Mouse (Mus musculus) embryonic facial prominence, embryonic 15.5 days (tissue): ENCODE measurements around the gene Maco1. TPM values are rescaled to one million over a fixed set of nuclear protein-coding genes. Genes with fewer than 3 reads are reported as not detected.
A peak's percentile ranks its signal among the peaks of the same experiment; 100 is the strongest.

Experiments
- ATAC-seq: fragments of 200-750 bp; cut with Nextera tagmentation; 2 replicates; pipeline ENCODE4 v1.8.0; 2017; ENCODE audit warnings: low read depth, moderate TSS enrichment; ENCODE audit not compliant: insufficient number of reproducible peaks, low FRiP score, low TSS enrichment
- H3K27ac ChIP-seq: fragments of 300-500 bp; sonication (generic); replicated peaks from 2 replicates; pipeline ENCODE4 v1.5.1; 2015; ENCODE audit warnings: mild to moderate bottlenecking, inconsistent platforms
- H3K27me3 ChIP-seq: fragments of 300-500 bp; sonication (generic); 2 replicates; pipeline ENCODE4 v1.6.1; 2015; ENCODE audit warnings: inconsistent platforms
- H3K36me3 ChIP-seq: fragments of 300-500 bp; sonication (generic); 2 replicates; pipeline ENCODE4 v1.6.1; 2015; ENCODE audit warnings: mild to moderate bottlenecking, inconsistent platforms
- H3K4me1 ChIP-seq: fragments of 300-500 bp; sonication (generic); 2 replicates; pipeline ENCODE4 v1.6.1; 2015; ENCODE audit warnings: inconsistent platforms
- H3K4me2 ChIP-seq: fragments of 300-500 bp; sonication (generic); replicated peaks from 2 replicates; pipeline ENCODE4 v1.6.1; 2015; ENCODE audit warnings: mild to moderate bottlenecking, inconsistent platforms
- H3K4me3 ChIP-seq: fragments of 300-500 bp; sonication (generic); replicated peaks from 2 replicates; pipeline ENCODE4 v1.5.1; 2015; ENCODE audit warnings: mild to moderate bottlenecking, inconsistent platforms
- H3K9ac ChIP-seq: fragments of 300-500 bp; sonication (generic); 2 replicates; pipeline ENCODE4 v1.6.1; 2015; ENCODE audit warnings: inconsistent platforms
- H3K9me3 ChIP-seq: fragments of 300-500 bp; sonication (generic); replicated peaks from 2 replicates; pipeline ENCODE4 v1.6.1; 2016; ENCODE audit warnings: inconsistent platforms
- WGBS: fragments of 180-500 bp; shearing (Covaris S2); methylation state at CpG from one replicate; pipeline ENCODE4 v1.1.7; 2015; 5-methylcytosine and 5-hydroxymethylcytosine counted together
- polyA plus RNA-seq: library from polyadenylated mRNA; unstranded; fragments of >200 nt; fragmentation: Nextera tagmentation; extraction: Ambion mirVana; gene quantifications from 2 replicates; pipeline ENCODE4 v1.2.1, GENCODE M21; 2015

The Maco1 gene
- polyA plus RNA-seq, 1 experiment from 2014 or later: 45.3 TPM

- Histone ChIP-seq H3K4me3 (no peak overlapping the region), H3K36me3 (no peaks in the 10 kb centered on the region), H3K27ac (no peak overlapping the region), H3K27me3 (peaks cover 17% of the 10 kb centered on the region), H3K4me1 (peaks cover 15% of the 10 kb centered on the region), H3K4me2 (0 out of 2 replicates have a peak overlapping the region, but pooled peaks have one; percentile 2), H3K9ac (no peak overlapping the region), H3K9me3 (no peaks in the 10 kb centered on the region)
- no peak for ATAC-seq
- WGBS: 35% methylated on average over 7 of the region's 7 CpGs
Measured at GRCm38 (mm10) chr4:134869815-134870375, 16.8 kb upstream of the Maco1 start.

DNA sequence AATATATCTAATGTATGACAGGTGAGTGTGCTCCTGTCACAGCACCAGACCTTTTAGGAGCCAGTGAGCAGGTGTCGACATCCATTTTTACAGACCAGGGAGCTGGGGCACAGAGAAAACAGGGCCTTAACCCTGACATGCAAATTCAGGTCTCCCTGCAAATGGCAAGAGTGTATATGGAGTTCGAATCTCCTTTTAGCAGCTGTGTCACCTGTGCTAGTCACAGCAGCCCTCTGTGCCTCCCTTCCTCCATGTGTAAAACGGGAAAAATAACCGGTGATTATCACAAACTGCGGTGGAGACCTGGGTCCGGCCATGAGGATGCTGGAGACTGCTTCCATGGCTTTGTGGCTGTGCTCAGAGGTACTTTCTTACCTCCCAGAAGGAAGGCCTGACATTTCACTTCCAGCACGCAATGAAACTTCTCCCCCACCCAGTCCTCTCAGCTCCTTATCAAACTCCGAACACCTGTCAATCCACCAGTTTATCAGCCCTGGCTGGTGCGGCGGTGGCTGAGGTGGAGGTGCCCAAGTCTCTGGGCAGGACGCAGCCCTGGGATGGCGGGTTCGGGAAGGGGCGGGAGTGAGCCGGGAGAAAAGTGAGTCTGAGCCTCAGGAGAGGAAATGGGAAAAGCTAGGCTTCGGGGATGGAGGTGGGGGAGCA, 16.1 kb upstream of the Maco1 start:
- Histone ChIP-seq H3K9ac (no peak overlapping the region), H3K27ac (no peak overlapping the region), H3K4me2 (0 out of 2 replicates have a peak overlapping the region, but pooled peaks have one; percentile 2), H3K4me3 (no peak overlapping the region), H3K9me3 (no peaks in the 10 kb centered on the region), H3K27me3 (peaks cover 17% of the 10 kb centered on the region), H3K4me1 (peaks cover 15% of the 10 kb centered on the region), H3K36me3 (no peaks in the 10 kb centered on the region)
- WGBS: 12% methylated on average over 16 of the region's 16 CpGs
- ATAC-seq: no peak

GRCm38 (mm10) chr4:134868490-134868889, 15.3 kb upstream of the Maco1 start:
- no peak overlapping the region for H3K4me2 ChIP-seq
- no peak overlapping the region for H3K4me3 ChIP-seq
- H3K27ac ChIP-seq: no peak overlapping the region
- H3K27me3 ChIP-seq: peaks cover 17% of the 10 kb centered on the region
- WGBS: 11% methylated on average over 9 of the region's 9 CpGs
- ATAC-seq: peak; percentile 71
- H3K4me1 ChIP-seq: peaks cover 15% of the 10 kb centered on the region
- H3K36me3 ChIP-seq: no peaks in the 10 kb centered on the region
- H3K9me3 ChIP-seq: no peaks in the 10 kb centered on the region
- H3K9ac ChIP-seq: no peak overlapping the region

DNA sequence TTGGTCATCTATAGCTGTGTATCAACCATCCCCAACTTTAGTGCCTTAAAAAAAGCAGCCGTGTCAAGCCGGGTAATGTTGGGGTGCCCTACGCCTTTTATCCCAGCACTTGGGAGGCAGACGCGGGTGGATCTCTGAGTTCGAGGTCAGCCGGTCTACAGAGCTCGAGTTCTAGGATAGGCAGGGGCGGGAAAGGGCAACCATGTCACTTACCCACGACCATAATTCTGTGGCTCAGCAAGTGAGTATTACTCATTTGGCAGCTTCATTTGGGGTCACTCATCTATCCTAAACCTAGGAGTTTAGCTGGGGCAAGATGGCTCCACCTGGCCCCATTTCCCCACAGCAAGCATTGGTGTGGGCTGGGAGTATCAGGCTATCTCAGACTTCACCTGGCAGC, 14.9 kb upstream of the Maco1 start:
- Histone ChIP-seq H3K9me3 (no peaks in the 10 kb centered on the region), H3K27me3 (peaks cover 17% of the 10 kb centered on the region), H3K4me3 (no peak overlapping the region), H3K36me3 (no peaks in the 10 kb centered on the region), H3K4me1 (peaks cover 15% of the 10 kb centered on the region), H3K9ac (no peak overlapping the region), H3K27ac (no peak overlapping the region), H3K4me2 (no peak overlapping the region)
- 86% methylated on average over 10 of the region's 10 CpGs for WGBS
- no peak for ATAC-seq

DNA sequence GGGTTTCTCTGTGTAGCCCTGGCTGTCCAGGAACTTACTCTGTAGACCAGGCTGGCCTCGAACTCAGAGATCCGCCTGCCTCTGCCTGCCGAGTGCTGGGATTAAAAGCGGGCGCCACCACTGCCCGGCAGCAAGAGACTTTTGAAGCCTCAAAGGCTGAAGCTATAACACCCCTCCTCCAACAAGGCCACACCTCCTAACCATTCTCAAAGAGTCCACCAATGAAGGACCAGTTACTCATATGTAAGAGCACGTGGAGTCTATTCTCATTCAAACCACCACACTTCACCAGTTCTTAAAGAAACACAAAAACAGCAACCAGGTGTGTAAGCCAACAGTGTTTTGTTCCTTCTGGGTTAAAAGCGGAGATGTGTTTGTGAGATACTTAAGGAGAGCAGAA, 14.5 kb upstream of the Maco1 start:
- H3K27ac ChIP-seq: no peak overlapping the region
- H3K9me3 ChIP-seq: no peaks in the 10 kb centered on the region
- no peak for ATAC-seq
- peaks cover 17% of the 10 kb centered on the region for H3K27me3 ChIP-seq
- no peaks in the 10 kb centered on the region for H3K36me3 ChIP-seq
- no peak overlapping the region for H3K9ac ChIP-seq
- WGBS: 85% methylated on average over 8 of the region's 8 CpGs
- H3K4me2 ChIP-seq: no peak overlapping the region
- H3K4me1 ChIP-seq: peaks cover 15% of the 10 kb centered on the region
- H3K4me3 ChIP-seq: no peak overlapping the region

GRCm38 (mm10) chr4:134867213-134867612, 14.1 kb upstream of the Maco1 start:
- no peaks in the 10 kb centered on the region for H3K36me3 ChIP-seq
- no peak overlapping the region for H3K27ac ChIP-seq
- no peak overlapping the region for H3K4me2 ChIP-seq
- peaks cover 15% of the 10 kb centered on the region for H3K4me1 ChIP-seq
- H3K9me3 ChIP-seq: no peaks in the 10 kb centered on the region
- no peak overlapping the region for H3K4me3 ChIP-seq
- ATAC-seq: no peak
- WGBS: 90% methylated on average over 8 of the region's 8 CpGs
- H3K9ac ChIP-seq: no peak overlapping the region
- H3K27me3 ChIP-seq: peaks cover 17% of the 10 kb centered on the region

- no peak overlapping the region for H3K4me3 ChIP-seq
- peaks cover 17% of the 10 kb centered on the region for H3K27me3 ChIP-seq
- H3K9me3 ChIP-seq: no peaks in the 10 kb centered on the region
- no peak overlapping the region for H3K4me2 ChIP-seq
- H3K9ac ChIP-seq: no peak overlapping the region
- no peaks in the 10 kb centered on the region for H3K36me3 ChIP-seq
- ATAC-seq: no peak
- peaks cover 15% of the 10 kb centered on the region for H3K4me1 ChIP-seq
- 91% methylated on average over 5 of the region's 5 CpGs for WGBS
- H3K27ac ChIP-seq: no peak overlapping the region
Measured at GRCm38 (mm10) chr4:134865789-134866188, 12.6 kb upstream of the Maco1 start.

- no peak overlapping the region for H3K9ac ChIP-seq
- H3K4me1 ChIP-seq: peaks cover 15% of the 10 kb centered on the region
- H3K4me2 ChIP-seq: no peak overlapping the region
- H3K27me3 ChIP-seq: peaks cover 13% of the 10 kb centered on the region
- WGBS: 61% methylated on average over 6 of the region's 6 CpGs
- no peaks in the 10 kb centered on the region for H3K36me3 ChIP-seq
- ATAC-seq: no peak
- H3K27ac ChIP-seq: no peak overlapping the region
- H3K9me3 ChIP-seq: no peaks in the 10 kb centered on the region
- H3K4me3 ChIP-seq: no peak overlapping the region
Measured at GRCm38 (mm10) chr4:134865340-134865739, 12.2 kb upstream of the Maco1 start.

- no peak for ATAC-seq
- no peak within 1 kb of the TSS for H3K27ac ChIP-seq
- H3K9ac ChIP-seq: no peak within 1 kb of the TSS
- no peaks in the 10 kb centered on the region for H3K9me3 ChIP-seq
- peaks cover 7% of the 10 kb centered on the region; the same call in 1 of the 2 replicates for H3K27me3 ChIP-seq
- 61% methylated on average over 14 of the region's 14 CpGs for WGBS
- H3K4me2 ChIP-seq: no peak within 1 kb of the TSS
- H3K4me1 ChIP-seq: peaks cover 5% of the 10 kb centered on the region; the same call in 1 of the 2 replicates
- no peaks in the 10 kb centered on the region for H3K36me3 ChIP-seq
- no peak within 1 kb of the TSS for H3K4me3 ChIP-seq
Measured at GRCm38 (mm10) chr4:134863937-134864729, 11.0 kb upstream of the Maco1 start, which contains the start of gene Rhd. Gene Rhd, plus strand, starts transcription at chr4:134864536.

DNA sequence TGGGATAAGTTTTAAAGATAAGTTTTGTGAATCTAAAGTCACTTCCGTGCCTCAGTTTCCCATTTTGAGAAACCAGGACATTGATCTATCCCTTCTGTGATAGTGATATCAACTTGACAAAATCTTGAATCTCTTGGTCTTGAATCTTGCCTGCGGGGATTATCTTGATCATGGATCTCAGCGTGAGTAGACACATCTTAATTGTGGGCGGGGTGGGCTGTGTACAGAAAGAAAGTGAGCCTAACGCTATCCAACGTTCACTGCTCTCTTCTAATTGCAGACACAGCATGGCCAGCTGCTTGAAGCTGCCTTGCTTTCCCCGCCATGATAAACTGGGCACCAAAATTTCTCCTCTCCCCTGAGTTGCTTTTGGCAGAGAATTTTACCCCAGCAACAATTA, 9.9 kb upstream of the Maco1 start:
- H3K9ac ChIP-seq: no peak overlapping the region
- H3K27me3 ChIP-seq: no peaks in the 10 kb centered on the region
- no peak for ATAC-seq
- WGBS: 62% methylated on average over 7 of the region's 7 CpGs
- no peak overlapping the region for H3K27ac ChIP-seq
- no peaks in the 10 kb centered on the region for H3K9me3 ChIP-seq
- no peaks in the 10 kb centered on the region for H3K36me3 ChIP-seq
- peaks cover 3% of the 10 kb centered on the region; the same call in 1 of the 2 replicates for H3K4me1 ChIP-seq
- H3K4me2 ChIP-seq: no peak overlapping the region
- H3K4me3 ChIP-seq: no peak overlapping the region

GRCm38 (mm10) chr4:134861884-134862283, 8.7 kb upstream of the Maco1 start:
- Histone ChIP-seq H3K4me2 (no peak overlapping the region), H3K4me3 (no peak overlapping the region), H3K27ac (no peak overlapping the region), H3K9me3 (no peaks in the 10 kb centered on the region), H3K27me3 (no peaks in the 10 kb centered on the region), H3K9ac (no peak overlapping the region), H3K4me1 (peaks cover 3% of the 10 kb centered on the region; the same call in 1 of the 2 replicates), H3K36me3 (no peaks in the 10 kb centered on the region)
- WGBS: 70% methylated on average over 6 of the region's 6 CpGs
- ATAC-seq: no peak
